Mouse (Mus musculus) liver, postnatal 0 days (tissue): ENCODE results near the gene Klf12.

ENCODE experiments used
- CTCF ChIP-seq: sonication (generic); IDR thresholded peaks from 2 replicates; pipeline ENCODE4 v1.5.1; 2016; ENCODE audit warnings: antibody characterized with exemption, low read depth
- EP300 ChIP-seq: IDR thresholded peaks from 2 replicates; pipeline ENCODE4 v1.6.1; 2016; ENCODE audit warnings: antibody characterized with exemption, low read depth, mild to moderate bottlenecking

DNA sequence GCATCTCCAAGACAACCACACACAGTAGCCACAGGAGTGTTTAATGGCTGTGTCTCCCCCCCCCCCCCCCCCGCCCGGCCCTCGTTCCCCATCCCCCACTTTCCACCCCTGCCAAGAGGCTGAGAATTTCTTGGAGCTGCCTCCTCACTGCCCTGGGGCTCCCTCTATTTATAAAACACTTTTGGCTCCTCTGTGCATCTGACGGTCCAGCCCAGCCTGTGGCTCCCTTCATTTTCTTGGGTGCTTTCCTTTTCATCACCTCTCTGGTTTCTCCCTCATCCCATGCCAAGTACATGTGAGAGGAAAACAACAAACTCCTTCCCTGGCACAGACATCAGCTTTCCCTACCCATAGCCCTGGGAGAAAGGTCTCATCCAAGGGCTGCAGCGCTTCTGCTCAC lies 373.6 kb downstream of the Klf12 start:
- no peak for TF ChIP-seq CTCF
- TF ChIP-seq EP300 = no peak
